Mouse (Mus musculus): ENCODE measurements at regions not wholly inside any gene's neighbourhood (a gene's known extent, or its start where the extent isn't known, plus 50 kb on each side); places are given as distances from the start of the nearest gene placed in this dataset.

DNA sequence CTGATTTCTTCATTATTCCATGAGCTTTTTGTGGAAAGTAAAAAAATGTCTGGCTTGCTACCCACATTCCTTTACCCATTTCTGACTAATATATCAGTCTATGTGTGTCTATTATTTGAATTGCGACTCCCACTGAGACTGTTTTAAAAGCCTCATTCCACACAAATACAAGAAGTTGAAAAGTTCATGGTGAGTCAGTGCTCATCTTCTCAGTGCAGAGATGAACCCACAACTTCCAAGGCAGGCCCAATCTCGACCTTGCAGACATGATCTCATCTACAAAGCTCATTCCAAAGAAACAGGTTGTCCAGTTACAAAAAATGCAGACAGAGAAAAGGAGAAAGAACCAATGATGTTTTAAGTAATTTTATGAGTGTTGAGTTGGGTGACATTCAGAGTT, 208.0 kb downstream of the Alg10b start:
- no peak for TF ChIP-seq CTCF (IDR thresholded peaks at IDR 0.05; ENCODE audit: borderline replicate concordance, insufficient read depth, low read depth, low read length)
- no peak for TF ChIP-seq POLR2A (IDR thresholded peaks at IDR 0.05; ENCODE audit: borderline replicate concordance, insufficient read depth, low read length)

Data from cerebellum, adult 2 months (tissue).